Mouse (Mus musculus) adrenal gland (tissue): Measurements from ENCODE around the gene Evx2.

ENCODE experiments used
- intact Hi-C: fragments of 180-260 bp; cut with DNase I; formaldehyde crosslinking; loops from one replicate; pipeline ENCODE4 v1.15.1; 2025

Gene Evx2

GRCm38 (mm10) chr2:74696442-74697335, 37.3 kb upstream of the Evx2 start:
- intact Hi-C loops: loop anchor here (10.0 kb wide), 1 partner anchor 618 kb away; no protein-coding TSS in a partner anchor

- intact Hi-C loops: loop anchor here (10.0 kb wide), 1 partner anchor 619 kb away; no protein-coding TSS in a partner anchor
Observed at GRCm38 (mm10) chr2:74695813-74696430, 36.6 kb upstream of the Evx2 start.

- intact Hi-C loops: loop anchor here (10.0 kb wide), 1 partner anchor 619 kb away; no protein-coding TSS in a partner anchor
Observed at GRCm38 (mm10) chr2:74695383-74695782, 36.0 kb upstream of the Evx2 start.

GRCm38 (mm10) chr2:74694066-74694465, 34.7 kb upstream of the Evx2 start:
- intact Hi-C loops: loop anchor here (10.0 kb wide), 1 partner anchor 621 kb away; no protein-coding TSS in a partner anchor

GRCm38 (mm10) chr2:74693432-74693827, 34.1 kb upstream of the Evx2 start:
- intact Hi-C loops: loop anchor here (10.0 kb wide), 1 partner anchor 621 kb away; no protein-coding TSS in a partner anchor

- intact Hi-C loops: loop anchor here (10.0 kb wide), 1 partner anchor 622 kb away; no protein-coding TSS in a partner anchor
Observed at GRCm38 (mm10) chr2:74692808-74693431, 33.6 kb upstream of the Evx2 start.

- intact Hi-C loops: loop anchor here (10.0 kb wide), 1 partner anchor 623 kb away; no protein-coding TSS in a partner anchor
Observed at GRCm38 (mm10) chr2:74691995-74692807, 32.8 kb upstream of the Evx2 start.

GRCm38 (mm10) chr2:74691022-74691951, 31.9 kb upstream of the Evx2 start, which contains the start of gene Hoxd10:
Gene Hoxd10, plus strand, starts transcription at chr2:74691924.
- intact Hi-C loops: loop anchor here (10.0 kb wide), 1 partner anchor 624 kb away; no protein-coding TSS in a partner anchor

GRCm38 (mm10) chr2:74690338-74690716, 31.0 kb upstream of the Evx2 start:
- intact Hi-C loops: loop anchor here (10.0 kb wide), 1 partner anchor 624 kb away; no protein-coding TSS in a partner anchor

GRCm38 (mm10) chr2:74689574-74690337, 30.4 kb upstream of the Evx2 start:
- intact Hi-C loops: loop anchor here (10.0 kb wide), 1 partner anchor 625 kb away; no protein-coding TSS in a partner anchor

- intact Hi-C loops: no loop called here
Observed at GRCm38 (mm10) chr2:74688795-74689573, 29.6 kb upstream of the Evx2 start.

- intact Hi-C loops: no loop called here
Observed at GRCm38 (mm10) chr2:74687698-74688555, 28.6 kb upstream of the Evx2 start.

- intact Hi-C loops: no loop called here
Observed at GRCm38 (mm10) chr2:74686988-74687697, 27.8 kb upstream of the Evx2 start.

- intact Hi-C loops: no loop called here
Observed at GRCm38 (mm10) chr2:74686301-74686987, 27.1 kb upstream of the Evx2 start.

GRCm38 (mm10) chr2:74685059-74685603, 25.8 kb upstream of the Evx2 start:
- intact Hi-C loops: no loop called here
